Mouse (Mus musculus) embryonic facial prominence, embryonic 12.5 days (tissue): ENCODE results near the gene Gm10181. TPM values are rescaled to one million over a fixed set of nuclear protein-coding genes. Genes with fewer than 3 reads are reported as not detected.

Source experiments
- ATAC-seq: fragments of 200-750 bp; cut with Nextera tagmentation; 2 replicates; pipeline ENCODE4 v1.8.0; 2017; ENCODE audit not compliant: insufficient number of reproducible peaks, insufficient read depth, low FRiP score, low TSS enrichment
- H3K27ac ChIP-seq: fragments of 300-500 bp; sonication (generic); 2 replicates; pipeline ENCODE4 v1.5.1; 2016; ENCODE audit warnings: mild to moderate bottlenecking
- H3K27me3 ChIP-seq: fragments of 300-500 bp; sonication (generic); 2 replicates; pipeline ENCODE4 v1.6.1; 2016; ENCODE audit warnings: mild to moderate bottlenecking, moderate library complexity
- H3K36me3 ChIP-seq: fragments of 300-500 bp; sonication (generic); 2 replicates; pipeline ENCODE4 v1.6.1; 2016; ENCODE audit warnings: mild to moderate bottlenecking
- H3K4me1 ChIP-seq: fragments of 300-500 bp; sonication (generic); 2 replicates; pipeline ENCODE4 v1.6.1; 2016
- H3K4me2 ChIP-seq: fragments of 300-500 bp; sonication (generic); replicated peaks from 2 replicates; pipeline ENCODE4 v1.6.1; 2016; ENCODE audit warnings: mild to moderate bottlenecking, moderate library complexity
- H3K4me3 ChIP-seq: fragments of 300-500 bp; sonication (generic); 2 replicates; pipeline ENCODE4 v1.5.1; 2016; ENCODE audit warnings: mild to moderate bottlenecking
- H3K9ac ChIP-seq: fragments of 300-500 bp; sonication (generic); 2 replicates; pipeline ENCODE4 v1.6.1; 2016; ENCODE audit warnings: mild to moderate bottlenecking, moderate library complexity
- H3K9me3 ChIP-seq: fragments of 300-500 bp; sonication (generic); 2 replicates; pipeline ENCODE4 v1.6.1; 2016; ENCODE audit warnings: mild to moderate bottlenecking, moderate library complexity
- WGBS: fragments of 180-500 bp; shearing (Covaris S2); methylation state at CpG from one replicate; pipeline ENCODE4 v1.1.7; 2016; 5-methylcytosine and 5-hydroxymethylcytosine counted together
- polyA plus RNA-seq: library from polyadenylated mRNA; unstranded; fragments of >200 nt; fragmentation: Nextera tagmentation; extraction: Ambion mirVana; gene quantifications from 2 replicates; pipeline ENCODE4 v1.2.1, GENCODE M21; 2016

Gene Gm10181
- not detected in 2 replicates for polyA plus RNA-seq

DNA sequence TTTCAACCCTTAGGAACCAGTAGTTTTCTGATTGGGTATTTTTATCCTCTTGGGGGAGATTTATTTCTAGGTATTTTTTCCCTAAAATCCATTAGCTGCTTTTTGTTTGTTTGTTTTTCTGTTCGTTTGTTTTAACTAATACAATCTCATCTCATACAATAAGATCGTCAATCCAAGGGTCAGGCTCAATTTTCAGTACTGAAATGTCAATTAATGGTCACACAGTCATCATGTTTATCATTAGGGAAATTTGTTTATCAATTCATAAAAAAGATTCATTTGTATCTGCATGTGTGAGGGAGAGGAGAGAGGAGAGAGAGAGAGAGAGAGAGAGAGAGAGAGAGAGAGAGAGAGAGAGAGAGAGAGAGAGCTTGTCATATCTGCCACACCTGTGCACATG lies at the start of gene Gm10181:
Gene Gm10181, plus strand, starts transcription at position 301 of the 400 bp plus-strand sequence.
- H3K27me3 ChIP-seq: no peaks in the 10 kb centered on the region
- no peak within 1 kb of the TSS for H3K4me3 ChIP-seq
- WGBS: 65% methylated on average over 2 of the region's 2 CpGs
- no peak for ATAC-seq
- H3K9me3 ChIP-seq: no peaks in the 10 kb centered on the region
- H3K36me3 ChIP-seq: no peaks in the 10 kb centered on the region
- H3K4me2 ChIP-seq: no peak within 1 kb of the TSS
- H3K27ac ChIP-seq: no peak within 1 kb of the TSS
- no peak within 1 kb of the TSS for H3K9ac ChIP-seq
- H3K4me1 ChIP-seq: no peaks in the 10 kb centered on the region

DNA sequence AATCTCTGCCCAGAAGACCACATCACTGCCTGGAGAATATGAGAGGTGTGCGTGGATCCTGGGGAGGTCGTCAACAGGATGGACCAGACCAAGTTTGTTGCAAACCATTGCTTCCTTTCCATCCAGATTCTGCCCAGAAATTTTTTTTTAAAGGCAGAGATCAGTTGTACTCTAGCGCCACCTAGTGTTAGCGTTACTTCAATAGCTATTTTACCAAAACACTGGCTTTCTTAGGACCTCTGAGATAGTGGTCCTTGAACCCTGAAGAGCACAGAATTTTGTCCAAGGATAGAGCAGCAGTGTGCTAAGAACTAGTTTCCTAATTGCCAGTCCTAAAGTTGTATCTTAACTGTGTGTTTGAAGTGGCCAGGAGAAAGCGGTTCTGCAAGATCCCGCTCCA lies 47.6 kb upstream of the Gm10181 start:
- Histone ChIP-seq H3K4me1 (no peaks in the 10 kb centered on the region), H3K4me2 (no peak overlapping the region), H3K27me3 (no peaks in the 10 kb centered on the region), H3K27ac (no peak overlapping the region), H3K4me3 (no peak overlapping the region), H3K9me3 (no peaks in the 10 kb centered on the region), H3K9ac (no peak overlapping the region), H3K36me3 (no peaks in the 10 kb centered on the region)
- 27% methylated on average over 6 of the region's 6 CpGs for WGBS
- ATAC-seq: no peak

DNA sequence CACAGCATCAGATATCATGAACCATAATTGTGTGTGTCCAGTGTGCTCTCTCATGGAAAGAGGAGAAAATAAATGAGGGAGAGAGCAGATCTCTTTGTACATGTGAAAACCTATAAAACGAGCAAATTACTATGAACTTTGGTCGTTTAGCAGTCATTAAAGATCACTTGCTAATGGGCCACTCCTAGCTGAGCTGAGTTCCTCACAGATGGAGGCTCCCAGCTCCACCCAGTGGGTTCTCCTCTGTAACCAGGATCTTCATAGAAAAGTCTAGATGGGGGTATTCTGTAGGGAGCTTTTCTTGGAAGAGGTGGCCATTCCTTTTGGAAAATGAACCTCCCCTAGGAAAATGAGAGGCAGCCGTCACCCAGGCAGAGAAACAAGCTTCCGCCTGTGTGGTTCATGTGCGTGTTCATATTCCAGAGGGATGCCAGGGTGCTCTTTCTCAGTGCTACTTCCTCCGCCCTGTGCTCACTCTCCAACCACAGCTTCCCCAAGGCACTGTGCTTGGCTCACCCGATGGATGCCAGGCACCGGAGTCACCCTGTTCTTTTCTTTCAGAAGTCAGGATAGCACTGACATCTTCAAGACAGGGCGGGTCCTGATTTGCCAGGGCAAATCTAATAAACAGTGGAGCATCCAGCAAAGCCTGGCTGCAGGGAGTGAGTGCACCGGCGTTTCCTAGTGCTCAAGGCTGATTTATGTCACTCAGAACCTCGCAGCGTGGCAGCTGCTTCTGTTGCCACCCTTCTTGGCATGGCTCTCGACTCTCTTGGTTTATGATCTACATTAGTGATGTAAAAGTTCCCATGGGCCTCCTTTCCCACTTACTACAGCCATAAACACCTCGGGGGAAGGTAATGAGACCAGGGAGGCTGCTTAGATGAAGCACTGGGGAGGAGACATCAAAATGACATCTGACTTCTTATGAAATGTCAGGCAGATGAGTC lies 46.8 kb upstream of the Gm10181 start:
- H3K36me3 ChIP-seq: no peaks in the 10 kb centered on the region
- no peak overlapping the region for H3K27ac ChIP-seq
- H3K27me3 ChIP-seq: no peaks in the 10 kb centered on the region
- no peak for ATAC-seq
- WGBS: 70% methylated on average over 15 of the region's 15 CpGs
- no peak overlapping the region for H3K9ac ChIP-seq
- H3K4me1 ChIP-seq: no peaks in the 10 kb centered on the region
- H3K4me3 ChIP-seq: no peak overlapping the region
- H3K9me3 ChIP-seq: no peaks in the 10 kb centered on the region
- no peak overlapping the region for H3K4me2 ChIP-seq

DNA sequence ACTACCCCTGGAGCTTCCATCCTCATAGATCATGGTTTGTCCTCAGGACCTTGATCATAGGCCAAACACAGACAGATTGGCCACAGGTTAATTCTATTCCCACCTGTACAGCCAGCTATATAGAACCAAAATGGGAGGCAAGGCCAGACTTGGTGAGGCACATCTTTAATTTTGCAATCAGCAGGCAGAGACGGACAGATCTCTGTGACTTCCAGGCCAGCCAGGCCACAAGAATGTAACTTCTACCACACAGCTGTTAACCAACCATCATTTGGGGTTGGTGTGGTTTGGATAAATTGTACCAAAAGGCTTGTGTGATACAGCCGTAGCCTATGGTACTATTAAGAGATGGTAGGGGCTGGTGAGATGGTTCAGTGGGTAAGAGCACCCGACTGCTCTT lies 44.9 kb upstream of the Gm10181 start:
- Histone ChIP-seq H3K4me2 (no peak overlapping the region), H3K4me3 (no peak overlapping the region), H3K4me1 (no peaks in the 10 kb centered on the region), H3K36me3 (no peaks in the 10 kb centered on the region), H3K27ac (no peak overlapping the region), H3K27me3 (no peaks in the 10 kb centered on the region), H3K9ac (no peak overlapping the region), H3K9me3 (no peaks in the 10 kb centered on the region)
- ATAC-seq: no peak
- 84% methylated on average over 3 of the region's 3 CpGs for WGBS

DNA sequence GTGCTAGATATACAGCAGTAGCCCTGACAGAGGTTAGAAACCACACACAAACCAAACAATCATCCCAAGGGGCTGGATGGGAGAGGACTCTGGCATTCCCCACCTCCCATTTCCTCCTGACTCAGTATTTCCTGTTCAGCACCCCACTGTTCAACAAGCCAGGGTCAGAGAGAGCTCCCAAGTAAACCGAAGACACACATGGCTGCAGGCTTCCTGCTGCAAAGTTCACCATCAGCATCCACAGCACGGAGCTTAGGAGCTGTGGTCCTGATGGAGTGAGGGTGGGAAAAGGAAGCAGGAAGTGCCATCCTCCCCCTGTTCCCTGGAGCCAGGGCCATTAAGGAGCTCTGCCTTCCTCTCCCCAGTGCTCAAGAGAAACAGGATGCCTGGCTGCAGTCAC lies 40.9 kb upstream of the Gm10181 start:
- H3K27me3 ChIP-seq: no peaks in the 10 kb centered on the region
- H3K36me3 ChIP-seq: no peaks in the 10 kb centered on the region
- no peak overlapping the region for H3K27ac ChIP-seq
- H3K4me2 ChIP-seq: 0 out of 2 replicates have a peak overlapping the region, but pooled peaks have one; percentile 9
- WGBS: 18% methylated on average over 2 of the region's 2 CpGs
- H3K4me1 ChIP-seq: no peaks in the 10 kb centered on the region
- H3K4me3 ChIP-seq: no peak overlapping the region
- ATAC-seq: no peak
- H3K9me3 ChIP-seq: no peaks in the 10 kb centered on the region
- H3K9ac ChIP-seq: no peak overlapping the region

DNA sequence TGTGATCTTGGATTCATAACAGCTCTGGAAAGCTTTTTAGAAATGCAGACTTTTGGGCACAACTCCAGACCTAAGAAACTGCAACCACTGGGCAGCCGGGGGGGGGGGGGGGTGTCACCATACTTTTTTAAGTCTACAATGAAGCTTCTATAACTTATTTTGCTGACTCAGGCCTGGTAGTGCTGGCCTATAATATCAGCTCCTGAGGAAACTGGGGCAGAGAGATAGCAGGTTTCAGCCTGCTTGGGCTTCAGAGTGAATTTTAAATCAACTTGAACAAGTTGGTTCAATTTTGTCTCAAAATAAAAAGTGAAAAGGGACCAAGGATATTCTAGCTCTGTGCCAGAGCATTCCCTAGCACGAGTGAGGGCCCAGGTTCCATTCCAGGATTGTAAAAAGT lies 40.3 kb upstream of the Gm10181 start:
- 68% methylated on average over 2 of the region's 2 CpGs for WGBS
- H3K4me2 ChIP-seq: no peak overlapping the region
- H3K9ac ChIP-seq: no peak overlapping the region
- no peaks in the 10 kb centered on the region for H3K27me3 ChIP-seq
- H3K36me3 ChIP-seq: no peaks in the 10 kb centered on the region
- no peak overlapping the region for H3K4me3 ChIP-seq
- H3K4me1 ChIP-seq: no peaks in the 10 kb centered on the region
- no peak for ATAC-seq
- no peak overlapping the region for H3K27ac ChIP-seq
- no peaks in the 10 kb centered on the region for H3K9me3 ChIP-seq

DNA sequence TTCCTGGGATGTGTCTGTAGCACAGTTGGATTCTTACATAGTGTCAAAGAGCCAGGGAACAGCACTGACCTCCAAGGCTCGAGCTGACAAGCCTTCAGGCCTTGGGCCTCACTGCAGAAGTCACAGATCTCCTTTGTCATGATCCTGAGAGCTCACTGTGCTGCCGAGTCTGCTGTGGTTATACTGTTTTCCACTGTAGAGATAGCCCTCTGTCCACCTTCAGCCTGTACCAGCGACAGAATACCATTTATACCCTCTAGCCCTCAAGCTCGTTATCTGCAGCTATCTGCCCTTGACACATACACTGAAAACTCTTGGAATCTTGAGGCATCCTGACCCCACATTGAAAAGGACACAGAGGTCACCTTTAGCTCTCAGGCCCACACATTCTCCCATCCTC lies 37.3 kb upstream of the Gm10181 start:
- Histone ChIP-seq H3K4me1 (no peaks in the 10 kb centered on the region), H3K27ac (no peak overlapping the region), H3K4me3 (no peak overlapping the region), H3K4me2 (no peak overlapping the region), H3K36me3 (no peaks in the 10 kb centered on the region), H3K9me3 (no peaks in the 10 kb centered on the region), H3K9ac (no peak overlapping the region), H3K27me3 (no peaks in the 10 kb centered on the region)
- WGBS: 43% methylated on average over 4 of the region's 4 CpGs
- no peak for ATAC-seq

DNA sequence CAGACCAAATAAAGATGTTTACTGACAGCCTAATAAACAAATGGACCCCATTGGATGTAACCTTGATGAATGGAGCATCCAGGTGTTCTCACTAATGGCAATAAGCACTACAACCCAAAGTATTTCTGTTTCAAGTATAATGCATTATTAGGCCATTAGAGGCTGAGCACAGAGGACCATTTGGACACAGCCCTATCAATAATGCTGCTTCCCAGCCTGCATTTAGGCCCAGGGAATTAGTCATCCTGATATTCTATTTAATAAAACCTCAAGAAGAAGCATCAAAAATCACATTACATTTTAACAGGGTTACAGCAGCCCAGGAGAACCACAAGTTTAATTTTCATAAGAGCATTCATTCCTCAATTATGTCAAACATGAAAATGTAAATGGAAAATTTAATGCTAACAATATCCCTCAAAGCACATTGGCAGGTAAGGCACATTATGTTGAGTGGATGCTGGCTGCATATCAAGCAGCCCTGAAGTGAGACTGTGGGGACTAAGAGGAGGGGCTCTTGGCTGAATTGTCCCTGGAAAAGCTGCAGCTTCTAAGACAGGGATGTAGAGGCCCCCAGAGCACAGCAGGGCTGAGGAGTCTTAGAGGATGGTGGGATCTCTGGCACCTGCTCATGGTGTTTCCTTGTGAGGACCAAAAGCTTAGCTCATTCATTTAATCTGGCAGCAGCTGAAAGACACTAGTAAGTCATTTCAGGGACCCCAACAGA lies 33.4 kb upstream of the Gm10181 start:
- H3K4me2 ChIP-seq: no peak overlapping the region
- no peak overlapping the region for H3K27ac ChIP-seq
- H3K4me3 ChIP-seq: no peak overlapping the region
- no peak overlapping the region for H3K9ac ChIP-seq
- H3K27me3 ChIP-seq: no peaks in the 10 kb centered on the region
- no peak for ATAC-seq
- H3K4me1 ChIP-seq: no peaks in the 10 kb centered on the region
- no peaks in the 10 kb centered on the region for H3K9me3 ChIP-seq
- no peaks in the 10 kb centered on the region for H3K36me3 ChIP-seq

DNA sequence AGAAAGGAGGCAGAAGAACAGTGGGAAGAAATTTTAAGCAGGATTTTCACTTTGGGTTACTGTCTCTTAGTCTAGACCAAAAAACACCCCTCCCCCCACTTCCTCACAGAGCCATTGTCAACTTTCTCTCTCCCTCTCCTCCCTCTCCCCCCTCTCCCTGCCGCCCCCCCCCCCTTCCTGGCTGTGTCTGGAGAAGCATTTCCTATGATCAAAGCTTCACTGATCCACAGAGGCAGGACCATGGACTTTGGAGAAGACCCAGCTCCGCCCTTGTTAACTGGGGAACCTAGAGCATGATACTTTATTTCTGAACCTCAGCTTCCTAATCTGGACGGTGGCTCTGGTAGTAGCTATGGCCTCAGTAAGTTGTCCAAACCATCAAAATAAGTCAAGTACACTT lies 30.5 kb upstream of the Gm10181 start:
- H3K9me3 ChIP-seq: no peaks in the 10 kb centered on the region
- no peaks in the 10 kb centered on the region for H3K27me3 ChIP-seq
- 51% methylated on average over 2 of the region's 3 CpGs for WGBS
- no peak overlapping the region for H3K9ac ChIP-seq
- H3K27ac ChIP-seq: no peak overlapping the region
- no peaks in the 10 kb centered on the region for H3K4me1 ChIP-seq
- no peak overlapping the region for H3K4me3 ChIP-seq
- ATAC-seq: no peak
- no peak overlapping the region for H3K4me2 ChIP-seq
- H3K36me3 ChIP-seq: no peaks in the 10 kb centered on the region

DNA sequence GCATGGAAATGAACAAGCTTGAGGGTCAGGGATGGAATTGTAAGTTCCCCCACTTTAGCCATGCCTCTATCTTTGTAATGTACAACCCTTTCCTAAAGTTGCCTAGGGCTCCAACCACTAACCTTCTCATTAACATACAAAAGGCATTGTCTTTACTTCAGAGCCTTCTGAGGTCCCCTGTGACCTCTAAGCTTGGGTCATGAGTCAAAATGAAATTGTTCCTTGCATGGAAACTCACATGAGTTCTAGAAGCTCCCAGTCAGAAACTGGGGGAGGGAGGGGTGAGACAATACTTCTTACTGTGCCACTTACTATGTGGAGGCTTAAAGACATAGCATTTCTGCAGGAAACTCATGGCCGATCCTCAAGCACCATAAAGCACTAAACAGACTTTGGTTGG lies 16.6 kb upstream of the Gm10181 start:
- H3K4me3 ChIP-seq: no peak overlapping the region
- no peaks in the 10 kb centered on the region for H3K27me3 ChIP-seq
- no peak for ATAC-seq
- no peak overlapping the region for H3K9ac ChIP-seq
- no peak overlapping the region for H3K4me2 ChIP-seq
- H3K9me3 ChIP-seq: no peaks in the 10 kb centered on the region
- no peak overlapping the region for H3K27ac ChIP-seq
- H3K36me3 ChIP-seq: no peaks in the 10 kb centered on the region
- 65% methylated on average over 1 of the region's 1 CpGs for WGBS
- H3K4me1 ChIP-seq: no peaks in the 10 kb centered on the region

DNA sequence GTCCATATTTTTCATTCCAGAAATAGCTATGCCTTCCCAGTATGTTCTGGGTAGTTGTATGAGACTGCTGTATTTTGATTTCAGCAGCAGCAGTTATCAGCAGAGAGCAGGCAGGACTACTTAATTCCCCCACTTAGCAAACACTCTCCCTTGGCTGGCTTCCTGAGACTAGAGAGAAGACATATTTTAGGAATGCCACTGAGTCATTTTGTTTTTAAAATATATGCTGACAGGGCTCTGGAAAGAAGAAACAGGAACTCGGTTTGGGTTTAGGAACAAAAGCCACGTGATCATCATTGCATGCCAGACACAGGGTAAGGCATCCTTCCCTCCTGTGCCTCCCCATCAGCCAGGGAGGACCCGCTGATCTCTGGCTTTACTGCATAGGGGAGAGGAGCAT lies 13.2 kb upstream of the Gm10181 start:
- no peak overlapping the region for H3K9ac ChIP-seq

DNA sequence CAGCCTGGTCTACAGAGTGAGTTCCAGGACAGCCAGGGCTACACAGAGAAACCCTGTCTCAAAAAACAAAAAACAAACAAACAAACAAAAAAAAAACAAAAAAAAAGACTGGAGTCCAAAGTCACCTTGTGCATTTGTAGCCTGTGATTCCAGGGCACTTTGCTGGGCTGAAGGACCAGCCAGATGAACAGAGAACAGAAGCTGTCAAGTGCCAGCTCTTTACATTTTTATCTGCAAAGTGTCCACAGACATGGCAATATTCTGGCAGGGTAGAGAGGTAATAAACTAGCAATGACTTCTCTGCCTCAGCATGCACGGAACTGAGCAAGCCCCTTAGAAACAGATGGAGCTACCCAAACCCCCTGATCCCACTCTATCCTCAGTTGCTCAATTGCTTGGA lies 12.7 kb upstream of the Gm10181 start:
- no peak overlapping the region for H3K4me2 ChIP-seq
- H3K9ac ChIP-seq: no peak overlapping the region
- no peak overlapping the region for H3K27ac ChIP-seq
- 83% methylated on average over 1 of the region's 1 CpGs for WGBS
- ATAC-seq: no peak
- H3K4me1 ChIP-seq: no peaks in the 10 kb centered on the region
- H3K9me3 ChIP-seq: no peaks in the 10 kb centered on the region
- H3K36me3 ChIP-seq: no peaks in the 10 kb centered on the region
- H3K4me3 ChIP-seq: no peak overlapping the region
- no peaks in the 10 kb centered on the region for H3K27me3 ChIP-seq

More for the DNA sequence above, 13.2 kb upstream of the Gm10181 start:
- H3K9me3 ChIP-seq: no peaks in the 10 kb centered on the region
- no peak overlapping the region for H3K4me3 ChIP-seq
- ATAC-seq: no peak
- no peak overlapping the region for H3K27ac ChIP-seq
- H3K4me1 ChIP-seq: no peaks in the 10 kb centered on the region
- H3K27me3 ChIP-seq: no peaks in the 10 kb centered on the region
- WGBS: 55% methylated on average over 3 of the region's 3 CpGs
- no peaks in the 10 kb centered on the region for H3K36me3 ChIP-seq
- H3K4me2 ChIP-seq: no peak overlapping the region
